Mouse (Mus musculus): Measurements from ENCODE around the gene Fam160a1.
A peak's percentile ranks its signal among the peaks of the same experiment; 100 is the strongest.

Fam160a1 gene

DNA sequence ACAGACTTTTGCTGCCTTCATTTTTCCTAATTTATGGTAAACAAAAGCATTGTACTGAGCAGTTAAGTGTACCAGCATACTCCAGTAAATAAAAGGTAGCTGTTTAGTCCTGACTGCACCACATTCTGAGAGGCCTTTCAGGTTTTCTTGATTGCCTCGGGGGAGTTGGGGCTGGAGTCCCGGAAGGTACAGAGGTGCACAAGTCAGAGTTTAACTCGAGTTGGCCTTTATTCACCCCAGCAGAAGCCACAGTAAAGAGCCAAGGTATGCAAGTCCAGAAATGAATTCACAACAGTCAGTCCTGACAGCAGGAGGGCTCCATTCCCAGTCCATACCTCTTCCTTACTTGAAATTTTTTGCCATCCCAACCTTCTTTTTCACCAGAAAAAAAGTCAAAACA lies 78.5 kb downstream of the Fam160a1 start:
- peak; percentile 48 for DNase-seq

DNA sequence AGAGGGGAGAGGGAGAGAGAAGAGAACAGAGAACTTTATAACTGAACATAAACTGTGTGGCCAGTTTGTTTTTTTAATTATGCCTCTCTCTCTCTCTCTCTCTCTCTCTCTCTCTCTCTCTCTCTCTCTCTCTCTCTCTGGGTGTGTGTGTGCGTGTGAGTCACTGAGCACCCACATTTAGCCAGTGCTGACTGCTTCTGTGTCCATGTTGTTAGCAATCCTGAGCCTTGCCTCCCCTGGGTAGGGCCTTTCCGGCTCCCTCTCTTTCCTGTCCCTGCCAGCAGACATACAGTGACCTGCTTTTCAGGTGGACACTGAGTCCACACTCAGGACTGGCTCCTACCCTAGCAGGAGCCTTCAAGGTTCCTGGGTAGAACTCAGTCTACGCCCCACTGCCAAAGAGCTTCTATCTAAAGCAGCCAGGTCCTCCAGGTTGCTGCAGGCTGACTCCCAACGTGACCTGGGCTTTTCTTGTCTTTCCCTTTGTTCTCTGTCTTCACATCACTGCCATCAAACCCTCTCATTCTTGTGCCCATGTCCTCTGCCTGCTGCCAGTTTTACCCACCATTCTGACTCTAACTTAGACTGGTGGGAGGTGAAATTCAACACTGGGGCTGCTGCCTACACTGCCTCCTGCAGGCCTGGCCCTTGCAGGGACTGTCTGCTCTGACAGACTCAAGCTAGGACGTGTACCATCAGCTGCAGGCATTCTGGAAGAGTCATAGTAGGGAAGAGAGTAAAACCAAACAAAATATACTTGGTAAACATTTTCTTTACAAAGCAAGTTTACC lies 83.0 kb downstream of the Fam160a1 start:
- DNase-seq: no peak

DNA sequence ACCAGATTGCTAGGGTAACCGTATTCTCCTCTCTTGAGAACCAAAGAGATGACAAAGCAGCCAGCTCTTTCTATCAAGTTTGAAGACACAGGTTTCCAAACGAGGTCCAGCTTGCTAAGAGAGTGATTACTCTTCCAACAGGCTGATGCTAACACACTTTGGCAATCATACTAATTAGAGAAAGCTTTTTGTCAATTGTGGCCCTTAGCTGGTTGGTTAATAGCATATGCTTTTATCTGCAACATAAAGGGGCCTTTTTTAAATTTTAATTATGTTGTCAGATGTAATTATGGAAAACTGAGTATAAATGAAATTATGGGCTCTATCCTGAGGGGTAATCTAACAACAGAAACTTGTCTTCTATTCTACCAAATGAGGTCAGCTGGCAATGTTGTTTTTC lies 89.9 kb downstream of the Fam160a1 start:
- DNase-seq: no peak

DNA sequence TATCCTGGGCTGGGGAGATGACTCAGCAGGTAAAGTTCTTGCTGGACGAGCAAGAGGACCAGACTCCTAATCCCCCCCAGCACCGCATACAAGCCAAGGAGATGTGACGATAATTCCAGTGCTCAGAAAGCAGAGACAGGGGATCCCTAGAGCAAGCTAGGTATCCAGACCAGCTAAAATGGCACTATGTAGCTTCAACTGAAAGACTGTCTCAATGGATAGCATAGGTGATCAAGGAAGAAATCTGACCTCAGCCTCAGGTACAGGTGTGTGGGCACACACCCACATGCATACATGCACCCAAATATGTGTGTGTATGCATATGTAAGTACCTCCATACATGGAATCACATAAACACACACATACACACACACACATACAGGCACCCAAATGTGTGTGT lies 91.1 kb downstream of the Fam160a1 start:
- DNase-seq: no peak

DNA sequence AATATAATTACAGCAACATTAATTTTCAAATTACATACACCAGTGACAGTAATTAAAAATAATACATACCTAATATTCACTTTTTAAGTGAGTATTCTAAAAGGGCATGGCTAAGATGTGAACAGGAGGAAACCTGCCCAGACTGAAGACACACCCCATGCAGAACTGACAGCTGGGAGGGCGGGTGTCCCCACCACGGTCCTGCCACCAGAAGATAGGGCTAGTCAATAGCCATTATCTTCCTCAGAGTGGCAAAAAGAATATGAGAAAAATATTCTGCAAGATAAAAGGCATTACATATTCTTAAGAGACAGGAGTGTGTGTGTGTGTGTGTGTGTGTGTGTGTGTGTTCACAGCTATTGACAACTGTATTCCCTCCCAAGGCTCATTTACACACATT lies 92.0 kb downstream of the Fam160a1 start:
- no peak for DNase-seq

DNA sequence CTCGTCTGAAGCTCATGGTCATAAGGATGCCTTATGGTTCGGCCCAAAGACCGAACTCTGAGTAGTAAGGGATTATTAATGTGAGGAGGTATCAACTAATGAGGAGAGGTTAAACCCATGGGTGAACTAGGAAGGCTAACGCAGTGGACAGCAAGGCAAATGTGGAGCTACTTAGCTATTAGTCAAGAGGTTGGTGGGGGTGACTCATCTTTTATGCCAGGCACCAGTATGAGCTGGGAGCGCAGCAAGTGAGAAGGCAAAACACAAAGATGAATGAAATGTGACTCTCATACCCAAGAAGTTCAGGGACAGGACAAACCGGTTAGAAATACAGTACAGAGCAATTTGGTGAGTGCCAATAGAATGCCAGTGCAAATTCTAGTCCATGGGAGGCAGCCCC lies 94.5 kb downstream of the Fam160a1 start:
- no peak for DNase-seq

DNA sequence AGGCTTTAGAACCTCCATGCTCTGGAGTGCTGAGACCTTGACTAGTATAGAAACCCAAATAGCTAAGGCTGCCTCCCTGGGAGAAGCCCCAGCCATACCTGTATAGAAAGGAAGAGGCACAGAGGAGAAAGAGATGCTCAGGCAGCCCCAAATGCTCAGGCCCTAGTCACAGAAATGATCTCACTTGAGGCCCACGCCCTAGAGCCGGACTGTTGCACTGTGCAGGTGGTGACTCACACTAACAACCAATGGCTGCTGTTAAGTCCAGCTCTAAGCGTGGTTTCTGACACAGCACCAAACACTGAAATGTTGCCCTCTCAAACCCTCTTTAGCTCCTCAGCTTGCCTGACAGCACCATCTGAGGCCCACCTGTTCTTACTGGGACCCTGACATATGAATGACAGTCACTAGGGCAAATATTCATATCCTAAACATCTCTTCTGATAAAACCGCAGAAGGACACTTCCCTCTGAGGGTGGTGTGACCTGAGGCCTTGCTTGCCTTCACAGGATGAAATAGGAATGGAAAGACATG lies 101.3 kb downstream of the Fam160a1 start:
- no peak for DNase-seq

DNA sequence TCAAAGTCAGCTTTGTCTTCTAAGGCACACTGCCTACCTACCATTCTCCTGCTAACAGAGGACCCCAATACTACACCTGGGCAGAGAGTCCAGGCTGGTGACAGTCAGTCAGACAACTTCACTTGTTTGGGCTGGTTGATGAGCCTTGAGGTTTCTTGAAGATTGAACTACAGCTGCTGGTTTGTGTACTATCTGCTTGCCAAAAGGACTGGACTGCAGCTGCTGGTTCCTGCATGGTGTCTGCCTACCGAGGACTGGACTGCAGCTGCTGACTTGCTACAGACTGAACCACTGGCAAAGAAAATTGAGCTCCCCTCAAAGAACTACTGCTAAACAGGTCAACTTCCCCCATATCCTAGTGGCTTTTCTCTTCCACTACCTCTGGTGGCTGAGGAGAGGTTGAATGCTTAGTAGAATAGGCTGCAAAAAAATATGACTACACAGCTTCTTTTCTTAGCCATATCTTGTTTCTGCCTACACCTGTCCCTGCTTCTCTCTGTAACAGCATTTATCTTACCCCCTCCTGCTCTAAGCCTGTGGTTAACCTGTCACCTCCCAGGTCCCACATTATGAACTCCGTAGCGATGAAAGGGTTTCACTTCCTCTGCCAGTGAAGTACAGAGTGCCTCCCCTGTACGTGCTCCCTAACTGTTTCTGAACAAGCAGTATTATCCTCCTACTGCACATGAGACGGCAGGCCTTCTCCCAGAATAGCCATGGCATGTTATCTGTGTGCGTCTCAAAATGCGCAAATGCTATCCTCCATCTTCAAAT lies 103.0 kb downstream of the Fam160a1 start:
- DNase-seq: no peak

DNA sequence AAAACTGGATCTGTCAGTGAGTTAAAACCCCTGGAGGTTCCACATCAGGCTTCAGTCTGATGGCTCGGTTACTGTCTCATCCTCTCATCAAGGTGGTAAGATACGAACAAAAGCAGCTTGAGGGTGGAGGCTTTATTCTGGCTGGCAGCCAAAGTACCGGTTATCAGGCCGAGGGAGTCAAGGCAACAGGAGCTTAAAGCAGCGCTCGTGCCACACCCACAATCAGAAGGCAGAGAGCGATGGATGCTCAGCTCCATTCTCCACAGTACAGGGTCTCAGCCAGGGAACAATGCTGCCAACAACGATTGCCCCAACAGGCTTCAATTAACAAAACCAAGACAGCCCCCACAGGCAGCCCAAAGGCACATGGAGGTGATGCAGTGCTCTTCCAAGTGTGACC lies 106.4 kb downstream of the Fam160a1 start:
- no peak for DNase-seq

DNA sequence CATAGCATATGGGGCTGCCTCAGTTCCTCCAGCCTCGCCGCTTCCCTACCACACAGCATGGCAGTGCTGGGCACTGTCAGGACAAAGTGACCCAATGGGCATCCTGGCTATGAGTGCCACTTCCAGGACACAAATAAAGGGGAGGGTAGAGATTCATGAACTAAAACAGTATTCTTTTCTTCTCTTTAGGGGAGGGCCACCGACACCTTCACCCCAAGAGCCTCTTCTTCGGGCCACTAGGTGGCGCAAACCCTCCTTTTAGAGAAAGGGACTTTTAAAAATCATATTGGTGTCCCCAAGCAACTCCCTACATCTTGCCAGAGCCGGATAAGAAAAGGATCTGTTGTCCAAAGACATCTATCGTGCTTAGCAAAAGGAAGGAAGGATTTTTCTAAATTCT lies 109.7 kb downstream of the Fam160a1 start:
- peak; percentile 45 for DNase-seq

DNA sequence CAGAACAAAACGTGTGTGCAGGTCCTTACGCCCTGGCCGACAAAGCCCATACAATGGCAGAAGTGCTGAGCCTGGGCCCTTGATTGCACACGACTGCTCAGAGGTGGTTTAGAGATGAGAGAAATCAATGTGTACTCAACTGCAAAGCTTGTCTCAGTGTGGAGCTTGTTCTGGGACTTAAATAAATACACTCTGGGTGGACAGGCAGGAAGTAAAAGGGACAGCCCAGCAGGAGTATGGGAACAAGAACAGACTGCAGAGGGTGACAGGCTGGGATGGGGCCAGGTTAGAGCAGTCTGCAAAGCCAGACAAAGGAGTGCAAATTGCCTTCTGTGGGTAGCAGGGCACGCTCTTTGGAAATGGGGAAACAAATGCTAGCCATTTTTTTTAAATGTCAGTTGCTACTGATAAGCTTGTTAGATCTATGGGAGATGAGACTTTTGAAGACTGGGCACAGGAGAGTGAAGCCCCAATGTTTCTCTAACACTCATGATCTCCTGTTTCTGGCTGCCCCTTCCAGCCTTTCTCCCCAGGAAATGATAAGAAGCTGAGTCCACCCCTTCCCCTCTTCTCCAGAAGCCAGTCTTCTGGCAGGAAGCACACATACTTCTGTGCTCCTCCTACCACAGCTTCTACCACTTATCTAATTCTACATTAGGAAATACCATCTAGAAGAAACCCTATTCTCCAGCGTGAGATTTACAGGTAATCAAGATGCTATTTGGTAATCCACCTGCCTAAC lies 113.8 kb downstream of the Fam160a1 start:
- no peak for DNase-seq

DNA sequence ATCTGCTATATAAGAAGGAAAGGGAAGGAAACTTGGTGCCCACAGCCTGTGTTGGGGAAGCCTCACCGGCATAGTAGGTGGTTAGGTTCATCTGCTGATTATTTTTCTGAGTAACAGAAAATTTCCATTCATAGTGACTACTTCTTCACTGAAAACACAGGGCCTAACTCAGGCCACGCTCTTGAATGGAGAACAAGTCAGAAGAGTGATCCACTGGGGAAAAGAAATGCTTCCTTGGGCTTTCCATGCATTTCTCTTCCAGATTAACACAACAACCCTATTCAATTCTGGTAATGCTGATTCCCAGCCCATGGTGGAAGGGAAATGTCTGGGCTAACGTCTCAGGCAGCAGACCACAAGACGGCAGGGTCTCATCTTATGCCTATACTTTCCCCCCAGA lies 118.6 kb downstream of the Fam160a1 start:
- DNase-seq: no peak

DNA sequence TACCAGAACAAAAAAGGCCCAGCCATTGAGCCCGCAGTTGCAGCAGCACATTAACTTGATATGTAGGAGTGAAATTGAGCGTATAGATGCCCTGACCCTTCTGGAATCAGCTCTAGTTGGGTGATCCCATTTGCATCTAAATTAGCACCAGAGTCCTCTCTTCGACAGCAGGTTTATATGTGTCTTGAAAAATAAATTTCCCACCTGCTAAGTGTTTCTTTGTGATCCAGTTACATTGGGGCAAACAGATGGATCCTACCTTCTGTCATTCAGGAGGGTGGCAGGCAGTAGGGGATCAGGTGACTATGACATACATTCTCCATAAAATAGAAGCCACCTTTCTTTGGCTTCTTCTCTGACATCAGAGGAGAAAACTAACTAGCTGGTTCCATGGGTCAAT lies 122.0 kb downstream of the Fam160a1 start:
- DNase-seq: no peak

DNA sequence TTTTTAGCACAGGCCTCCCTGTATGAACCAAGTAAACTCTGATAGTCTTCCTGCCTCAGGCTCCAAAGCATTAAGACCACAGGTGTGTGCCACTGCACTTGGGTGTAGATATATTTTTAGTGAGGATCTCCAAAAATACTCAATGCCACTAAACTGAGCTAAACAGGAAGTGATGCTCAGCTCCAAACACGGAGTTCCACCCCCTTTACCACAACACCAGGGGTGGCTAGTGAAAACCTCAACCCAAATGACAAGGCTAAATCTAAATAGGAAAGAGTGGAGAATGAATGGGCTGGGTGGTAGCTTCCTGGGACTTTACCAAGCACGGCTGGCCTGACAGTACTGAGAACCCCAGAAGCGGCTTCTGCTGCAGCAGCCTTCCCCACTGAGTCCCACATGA lies 124.1 kb downstream of the Fam160a1 start:
- DNase-seq: no peak

DNA sequence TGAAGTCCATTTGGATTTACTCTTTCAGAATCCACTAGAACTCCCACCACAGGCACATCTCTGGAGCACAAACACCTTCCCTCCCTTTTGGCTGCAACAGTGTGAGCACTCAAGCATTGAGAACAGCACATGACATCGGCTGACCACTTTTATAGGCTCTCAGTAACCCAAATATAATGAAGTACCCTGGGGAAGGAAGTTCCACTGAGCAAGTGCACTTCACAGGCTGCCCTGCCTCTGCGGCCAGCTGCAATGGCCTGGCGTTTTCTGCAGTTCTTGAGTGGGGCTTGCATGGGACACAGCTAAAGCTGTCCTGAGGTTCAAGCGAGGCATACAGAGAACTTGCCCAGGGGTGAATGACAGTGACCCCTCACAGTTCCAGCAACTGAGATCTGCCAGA lies 126.0 kb downstream of the Fam160a1 start:
- peak; percentile 37 for DNase-seq

DNA sequence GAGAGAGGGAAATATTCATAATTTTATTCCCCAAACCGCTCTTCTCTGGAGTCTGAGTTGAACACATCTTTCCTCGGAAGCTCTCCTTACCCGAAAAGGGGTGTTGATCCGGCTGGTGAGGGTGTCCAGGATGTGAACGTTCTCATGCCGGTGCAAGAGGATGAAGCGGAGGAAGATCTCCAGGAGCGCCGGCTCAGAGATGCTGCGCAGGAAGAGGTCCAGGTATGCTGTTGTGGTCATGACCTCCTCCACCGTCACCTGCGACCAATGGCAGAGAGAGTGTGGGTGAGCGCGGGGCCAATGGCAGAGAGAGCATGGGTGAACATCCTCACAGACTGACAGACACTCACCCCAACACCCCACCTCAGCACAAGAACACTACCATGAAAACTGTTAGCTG lies 128.8 kb downstream of the Fam160a1 start:
- DNase-seq: no peak

DNA sequence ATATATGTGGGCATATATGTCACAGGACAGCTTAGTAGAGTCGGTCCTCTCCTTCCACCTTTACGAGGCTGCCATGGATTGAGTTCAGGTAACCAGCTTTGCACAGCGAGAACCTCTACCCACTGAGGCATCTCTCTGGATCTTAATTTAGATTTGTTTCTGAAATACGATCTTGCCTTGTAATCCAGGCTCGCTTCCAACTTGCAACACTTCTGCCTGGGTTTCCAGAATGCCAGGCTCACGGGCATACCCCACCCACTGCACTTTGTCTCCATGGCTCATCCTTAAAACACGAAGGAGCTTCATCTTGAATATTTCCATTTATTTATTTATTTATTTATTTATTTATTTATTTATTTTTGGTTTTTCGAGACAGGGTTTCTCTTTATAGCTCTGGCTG lies 131.8 kb downstream of the Fam160a1 start:
- no peak for DNase-seq

DNA sequence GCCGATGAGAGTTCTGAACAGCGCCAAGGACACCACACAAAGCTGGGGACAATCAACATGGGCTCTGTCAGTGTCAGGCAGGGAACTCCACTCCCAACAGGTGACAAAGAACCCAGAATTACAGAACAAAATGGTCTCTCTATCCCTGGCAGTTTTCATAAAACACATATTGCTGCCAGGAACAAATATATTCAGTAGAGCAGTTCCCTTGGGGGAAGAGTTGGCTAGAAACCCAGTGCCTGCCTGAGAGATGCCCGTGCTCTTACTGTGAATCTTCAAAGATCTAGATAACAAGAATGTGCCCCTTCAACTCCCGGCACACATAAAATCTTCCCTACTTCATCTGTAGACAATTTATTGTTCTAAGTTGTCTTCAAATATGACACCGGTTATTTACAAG lies 133.5 kb downstream of the Fam160a1 start:
- DNase-seq: no peak

DNA sequence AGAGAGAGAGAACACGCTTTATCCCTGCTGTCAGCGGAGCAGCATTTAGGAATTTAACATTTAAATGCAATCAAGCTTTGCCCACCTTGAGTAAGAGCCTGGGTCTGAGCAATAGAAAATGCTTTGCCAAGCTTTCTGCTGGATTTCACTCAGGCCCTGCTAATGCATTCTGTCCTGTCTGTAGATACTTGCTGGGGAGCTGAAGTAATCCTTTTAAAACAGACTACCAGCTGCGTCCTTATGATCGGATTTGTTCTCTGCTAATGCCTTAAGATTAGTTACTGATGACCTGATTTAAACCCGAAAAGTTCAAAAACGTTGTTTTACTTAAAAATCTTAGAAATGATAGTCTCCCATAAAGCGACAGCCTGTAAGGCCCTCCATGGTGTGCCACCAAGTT lies 136.0 kb downstream of the Fam160a1 start:
- no peak for DNase-seq

DNA sequence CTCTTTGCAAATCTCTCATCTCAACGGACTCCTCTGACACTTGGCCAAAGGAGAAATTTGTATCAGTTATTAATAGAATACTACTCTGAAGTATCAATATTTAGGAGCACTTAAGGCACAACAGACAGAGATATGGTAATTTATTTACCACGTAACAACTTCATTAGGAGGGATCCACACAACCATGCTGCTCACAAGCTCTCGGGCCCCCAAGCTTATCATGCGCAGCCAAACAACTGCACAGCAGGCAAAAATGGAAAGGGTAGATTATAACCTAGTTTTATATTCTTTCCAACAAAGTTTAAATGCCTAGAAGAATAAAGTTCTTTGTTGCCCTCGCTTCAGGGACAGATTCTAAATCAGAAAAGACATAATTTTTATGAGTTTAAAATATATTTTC lies 137.1 kb downstream of the Fam160a1 start:
- DNase-seq: no peak

DNA sequence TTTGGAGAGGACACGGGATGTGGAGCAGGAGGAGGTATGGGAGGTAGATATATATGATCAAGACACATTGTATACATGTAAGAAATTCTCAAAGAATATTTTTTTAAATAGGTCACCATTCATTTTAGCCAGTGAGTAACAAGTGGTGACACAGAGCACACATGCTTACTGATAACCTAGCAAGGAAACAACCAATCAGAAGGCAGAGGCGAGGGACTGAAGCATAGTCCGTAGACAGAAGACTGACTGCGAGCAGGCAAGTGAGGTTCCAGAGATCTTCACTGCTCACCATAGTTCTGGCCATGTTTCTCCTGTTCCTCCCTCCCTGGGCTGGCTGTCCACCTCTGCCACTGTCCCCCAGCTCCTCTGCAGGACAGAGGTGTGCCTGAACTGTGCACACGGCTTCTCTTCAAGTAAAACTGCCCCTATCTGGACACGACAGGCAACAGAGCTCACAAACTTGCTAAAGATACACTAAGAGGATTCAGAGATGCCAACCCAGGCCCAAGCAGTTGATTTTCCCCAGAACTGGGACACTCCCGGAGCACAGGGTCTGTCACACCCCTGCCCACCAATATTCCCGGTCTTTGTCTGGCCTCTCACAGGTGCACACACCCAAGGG lies 137.7 kb downstream of the Fam160a1 start:
- no peak for DNase-seq

DNA sequence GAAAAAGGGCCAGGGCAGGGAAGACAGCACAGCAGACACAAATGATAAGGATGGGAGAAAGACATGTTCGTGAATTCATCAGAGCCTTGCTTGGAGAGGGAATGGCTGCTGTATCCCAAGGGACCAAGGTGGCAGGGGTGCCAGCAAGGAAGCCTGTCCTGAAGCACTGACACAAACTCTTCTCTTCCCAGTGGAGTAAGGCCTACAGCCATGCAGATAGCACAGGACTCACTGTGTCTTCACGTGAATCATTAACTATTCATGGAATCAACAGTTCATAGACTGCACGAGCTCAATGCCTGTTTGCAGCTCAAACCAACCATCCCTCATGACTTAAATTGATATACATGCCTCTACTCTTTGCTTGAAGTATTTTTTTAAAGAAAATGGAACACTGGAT lies 139.1 kb downstream of the Fam160a1 start:
- DNase-seq: peak; percentile 19

DNA sequence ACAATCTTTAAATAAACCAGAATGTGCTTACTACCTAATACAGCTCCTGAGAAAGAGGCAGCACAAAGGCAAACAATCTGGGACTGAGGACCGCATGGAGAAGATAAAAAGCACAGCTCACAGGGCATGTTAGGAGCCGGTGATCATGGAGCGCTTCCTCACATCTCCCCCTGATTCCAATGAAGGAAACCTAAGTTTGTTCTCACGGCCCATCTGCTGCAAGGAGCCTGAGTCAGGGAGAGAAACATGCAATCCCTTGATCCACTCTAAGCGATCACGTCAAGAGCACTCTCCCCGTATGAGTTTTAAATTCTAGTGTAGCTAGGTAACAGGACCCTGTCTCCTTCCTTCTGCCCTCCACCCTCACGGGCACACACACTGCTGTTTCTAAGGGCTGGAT lies 140.0 kb downstream of the Fam160a1 start:
- no peak for DNase-seq

Data from kidney, adult 9 months (tissue).